Mouse (Mus musculus) bone marrow, adult 2 months (tissue): Measurements from ENCODE around the gene Camk2b.

Experiments used
- CTCF ChIP-seq: fragments of 200-500 bp; IDR thresholded peaks from 2 replicates; pipeline ENCODE4 v1.5.1; 2011; ENCODE audit warnings: low read length, control low read depth; ENCODE audit not compliant: control insufficient read depth, insufficient read depth
- POLR2A ChIP-seq: fragments of 200-500 bp; IDR thresholded peaks from 2 replicates; pipeline ENCODE4 v1.6.1; 2011; ENCODE audit warnings: low read depth, mild to moderate bottlenecking, control low read depth, low read length, borderline replicate concordance; ENCODE audit not compliant: control insufficient read depth

DNA sequence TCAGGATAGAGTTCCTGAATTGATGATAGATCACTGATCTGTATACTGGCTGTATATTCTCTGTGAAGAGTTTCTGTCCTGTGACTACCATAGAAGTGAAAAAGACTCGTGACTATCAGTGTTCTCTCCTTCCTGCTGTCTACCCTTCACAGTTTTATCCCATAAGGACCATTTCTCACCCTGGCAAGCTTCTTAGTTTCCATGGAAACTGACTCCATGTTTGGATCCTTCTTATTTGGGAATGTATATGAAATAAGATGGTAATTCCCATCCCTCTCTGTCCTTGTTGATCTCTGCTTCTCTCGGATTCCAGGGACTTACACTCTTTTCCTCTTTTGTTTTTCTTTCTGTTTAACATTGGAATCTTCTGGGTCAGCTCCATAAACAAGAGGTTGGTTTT, 106.1 kb downstream of the Camk2b start:
- no peak for TF ChIP-seq CTCF
- no peak for TF ChIP-seq POLR2A
